Mouse (Mus musculus): ENCODE results near the gene Nos1. TPM values are rescaled to one million over a fixed set of nuclear protein-coding genes. Genes with fewer than 3 reads are reported as not detected.

Nos1 gene
- total RNA-seq, 1 experiment from 2014 or later: not detected

- peak; percentile 82 to 86 for ATAC-seq (replicated peaks in 1 of 2; ENCODE audit: insufficient read depth in 1 of 2, low FRiP score in 2 of 2, low TSS enrichment in 1 of 2, low read depth in 1 of 2, poor library complexity in 2 of 2, severe bottlenecking in 2 of 2)
These were observed 196.0 kb downstream of the Nos1 start, which contains the start of gene Fbxo21 for GRCm38 (mm10) chr5:117976657-117977500. TSS of gene Fbxo21 (plus strand) at chr5:117976730.

- ATAC-seq (replicated peaks in 1 of 2; ENCODE audit: insufficient read depth in 1 of 2, low FRiP score in 2 of 2, low TSS enrichment in 1 of 2, low read depth in 1 of 2, poor library complexity in 2 of 2, severe bottlenecking in 2 of 2): peak; percentile 44 to 51
These were observed 196.8 kb downstream of the Nos1 start for GRCm38 (mm10) chr5:117977501-117978158.

GRCm38 (mm10) chr5:117978159-117978697 lies 197.4 kb downstream of the Nos1 start:
- ATAC-seq (replicated peaks in 1 of 2; ENCODE audit: insufficient read depth in 1 of 2, low FRiP score in 2 of 2, low TSS enrichment in 1 of 2, low read depth in 1 of 2, poor library complexity in 2 of 2, severe bottlenecking in 2 of 2): no peak

GRCm38 (mm10) chr5:117979082-117979481 lies 198.2 kb downstream of the Nos1 start:
- no peak for ATAC-seq (replicated peaks in 1 of 2; ENCODE audit: insufficient read depth in 1 of 2, low FRiP score in 2 of 2, low TSS enrichment in 1 of 2, low read depth in 1 of 2, poor library complexity in 2 of 2, severe bottlenecking in 2 of 2)

- no peak for ATAC-seq (replicated peaks in 1 of 2; ENCODE audit: insufficient read depth in 1 of 2, low FRiP score in 2 of 2, low TSS enrichment in 1 of 2, low read depth in 1 of 2, poor library complexity in 2 of 2, severe bottlenecking in 2 of 2)
These were observed 200.1 kb downstream of the Nos1 start for GRCm38 (mm10) chr5:117980921-117981320.

GRCm38 (mm10) chr5:117981943-117982342 lies 201.1 kb downstream of the Nos1 start:
- no peak for ATAC-seq (replicated peaks in 1 of 2; ENCODE audit: insufficient read depth in 1 of 2, low FRiP score in 2 of 2, low TSS enrichment in 1 of 2, low read depth in 1 of 2, poor library complexity in 2 of 2, severe bottlenecking in 2 of 2)

- no peak for ATAC-seq (replicated peaks in 1 of 2; ENCODE audit: insufficient read depth in 1 of 2, low FRiP score in 2 of 2, low TSS enrichment in 1 of 2, low read depth in 1 of 2, poor library complexity in 2 of 2, severe bottlenecking in 2 of 2)
These were observed 205.5 kb downstream of the Nos1 start for GRCm38 (mm10) chr5:117986327-117986726.

- ATAC-seq (replicated peaks in 1 of 2; ENCODE audit: insufficient read depth in 1 of 2, low FRiP score in 2 of 2, low TSS enrichment in 1 of 2, low read depth in 1 of 2, poor library complexity in 2 of 2, severe bottlenecking in 2 of 2): no peak
These were observed 207.1 kb downstream of the Nos1 start for GRCm38 (mm10) chr5:117987891-117988290.

- no peak for ATAC-seq (replicated peaks in 1 of 2; ENCODE audit: insufficient read depth in 1 of 2, low FRiP score in 2 of 2, low TSS enrichment in 1 of 2, low read depth in 1 of 2, poor library complexity in 2 of 2, severe bottlenecking in 2 of 2)
These were observed 207.5 kb downstream of the Nos1 start for GRCm38 (mm10) chr5:117988367-117988766.

- no peak for ATAC-seq (replicated peaks in 1 of 2; ENCODE audit: insufficient read depth in 1 of 2, low FRiP score in 2 of 2, low TSS enrichment in 1 of 2, low read depth in 1 of 2, poor library complexity in 2 of 2, severe bottlenecking in 2 of 2)
These were observed 208.9 kb downstream of the Nos1 start for GRCm38 (mm10) chr5:117989773-117990172.

GRCm38 (mm10) chr5:117990957-117991356 lies 210.1 kb downstream of the Nos1 start:
- no peak for ATAC-seq (replicated peaks in 1 of 2; ENCODE audit: insufficient read depth in 1 of 2, low FRiP score in 2 of 2, low TSS enrichment in 1 of 2, low read depth in 1 of 2, poor library complexity in 2 of 2, severe bottlenecking in 2 of 2)

- ATAC-seq (replicated peaks in 1 of 2; ENCODE audit: insufficient read depth in 1 of 2, low FRiP score in 2 of 2, low TSS enrichment in 1 of 2, low read depth in 1 of 2, poor library complexity in 2 of 2, severe bottlenecking in 2 of 2): no peak
These were observed 212.7 kb downstream of the Nos1 start for GRCm38 (mm10) chr5:117993550-117993949.

- no peak for ATAC-seq (replicated peaks in 1 of 2; ENCODE audit: insufficient read depth in 1 of 2, low FRiP score in 2 of 2, low TSS enrichment in 1 of 2, low read depth in 1 of 2, poor library complexity in 2 of 2, severe bottlenecking in 2 of 2)
These were observed 214.6 kb downstream of the Nos1 start for GRCm38 (mm10) chr5:117995372-117995901.

GRCm38 (mm10) chr5:117995911-117996310 lies 215.1 kb downstream of the Nos1 start:
- ATAC-seq (replicated peaks in 1 of 2; ENCODE audit: insufficient read depth in 1 of 2, low FRiP score in 2 of 2, low TSS enrichment in 1 of 2, low read depth in 1 of 2, poor library complexity in 2 of 2, severe bottlenecking in 2 of 2): no peak

- no peak for ATAC-seq (replicated peaks in 1 of 2; ENCODE audit: insufficient read depth in 1 of 2, low FRiP score in 2 of 2, low TSS enrichment in 1 of 2, low read depth in 1 of 2, poor library complexity in 2 of 2, severe bottlenecking in 2 of 2)
These were observed 215.7 kb downstream of the Nos1 start for GRCm38 (mm10) chr5:117996581-117996980.

GRCm38 (mm10) chr5:117997434-117997970 lies 216.7 kb downstream of the Nos1 start:
- no peak for ATAC-seq (replicated peaks in 1 of 2; ENCODE audit: insufficient read depth in 1 of 2, low FRiP score in 2 of 2, low TSS enrichment in 1 of 2, low read depth in 1 of 2, poor library complexity in 2 of 2, severe bottlenecking in 2 of 2)

GRCm38 (mm10) chr5:117999061-117999460 lies 218.2 kb downstream of the Nos1 start:
- ATAC-seq (replicated peaks in 1 of 2; ENCODE audit: insufficient read depth in 1 of 2, low FRiP score in 2 of 2, low TSS enrichment in 1 of 2, low read depth in 1 of 2, poor library complexity in 2 of 2, severe bottlenecking in 2 of 2): no peak

GRCm38 (mm10) chr5:117999584-117999983 lies 218.8 kb downstream of the Nos1 start:
- no peak for ATAC-seq (replicated peaks in 1 of 2; ENCODE audit: insufficient read depth in 1 of 2, low FRiP score in 2 of 2, low TSS enrichment in 1 of 2, low read depth in 1 of 2, poor library complexity in 2 of 2, severe bottlenecking in 2 of 2)
